Mouse (Mus musculus) heart, postnatal 25 days (tissue): ENCODE results near the gene Acbd3. TPM values are rescaled to one million over a fixed set of nuclear protein-coding genes. Genes with fewer than 3 reads are reported as not detected.

Experiments
- DNase-seq: peaks from one replicate; pipeline ENCODE4 v3.0.0; 2022; ENCODE audit warnings: low spot score
- intact Hi-C: fragments of 180-260 bp; cut with DNase I; formaldehyde crosslinking; loops from one replicate; pipeline ENCODE4 v1.15.1; 2025
- total RNA-seq, 2 experiments: library from RNA; stranded (reverse); gene quantifications; 2 replicates each; pipeline ENCODE4 v1.2.3; 2021

Gene Acbd3
- 10 to 100 TPM; 22.6 to 24.8 TPM for total RNA-seq

- DNase-seq = peak; percentile 84
- intact Hi-C loops = no loop called here
These were observed at the start of gene Acbd3 for GRCm38 (mm10) chr1:180725704-180726179. TSS of gene Acbd3 (plus strand) at chr1:180726043.

GRCm38 (mm10) chr1:180691284-180691683 is 34.6 kb upstream of the Acbd3 start:
- intact Hi-C loops = no loop called here

DNA sequence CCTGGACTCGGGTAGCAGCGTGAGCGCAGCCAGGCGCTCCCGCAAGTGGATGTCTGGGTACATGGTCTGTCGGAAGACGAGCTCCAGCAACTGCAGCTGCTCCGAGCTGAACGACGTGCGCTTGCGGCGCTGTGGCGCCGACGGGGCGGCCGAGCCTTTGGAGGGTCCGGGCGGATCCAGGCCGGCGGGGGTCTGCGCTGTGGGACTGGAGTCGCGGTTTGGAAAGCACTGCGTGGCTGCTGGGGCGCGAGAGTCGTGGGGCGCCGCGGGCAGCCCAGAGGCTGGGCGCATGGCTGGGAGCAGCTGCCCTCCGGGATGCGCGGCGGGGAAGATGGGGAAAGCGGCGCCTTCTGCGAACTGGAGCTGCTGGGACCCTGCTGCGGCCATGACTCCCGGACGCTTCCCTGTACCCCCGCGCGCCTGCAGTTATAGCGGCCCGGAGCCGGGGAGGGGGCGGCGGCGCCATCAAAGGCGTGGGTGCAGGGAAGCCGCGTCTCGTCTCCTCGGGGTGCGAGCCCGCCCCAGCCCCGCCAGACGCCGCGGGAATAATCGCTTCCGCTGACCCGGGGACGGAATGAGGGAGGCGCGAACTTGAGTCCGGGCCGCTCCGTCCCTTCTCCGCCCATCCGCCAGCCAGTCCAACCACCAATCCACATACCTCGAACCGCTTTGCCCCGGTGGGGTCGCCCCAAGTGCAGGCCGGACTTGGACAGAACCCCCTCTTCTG is 29.1 kb upstream of the Acbd3 start, which contains the start of gene Mixl1:
Gene Mixl1 (minus strand): TSS at position 409 of the 727 bp plus-strand sequence.
- no peak for DNase-seq
- intact Hi-C loops = no loop called here

More at GRCm38 (mm10) chr1:180691284-180691683, 34.6 kb upstream of the Acbd3 start:
- no peak for DNase-seq

DNA sequence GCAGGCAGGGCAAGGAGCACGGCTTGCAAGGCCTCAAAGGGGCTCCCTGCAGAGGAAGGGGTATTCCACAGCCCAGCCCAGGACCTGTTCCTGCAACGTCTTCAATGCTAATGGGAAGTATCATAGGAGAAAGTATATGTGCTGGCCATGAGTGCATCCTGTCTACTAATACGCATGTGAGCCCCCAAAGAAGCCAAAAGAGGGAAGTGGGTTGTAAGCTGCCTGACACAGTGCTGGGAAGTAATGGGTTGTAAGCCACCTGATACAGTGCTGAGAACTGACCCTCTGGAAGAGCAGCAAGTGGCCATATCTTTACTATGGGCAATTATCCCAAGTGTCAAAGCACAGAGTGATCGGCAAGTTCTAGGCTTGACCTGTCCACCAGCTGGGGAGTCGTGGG is 27.8 kb upstream of the Acbd3 start:
- DNase-seq = no peak
- intact Hi-C loops = no loop called here

DNA sequence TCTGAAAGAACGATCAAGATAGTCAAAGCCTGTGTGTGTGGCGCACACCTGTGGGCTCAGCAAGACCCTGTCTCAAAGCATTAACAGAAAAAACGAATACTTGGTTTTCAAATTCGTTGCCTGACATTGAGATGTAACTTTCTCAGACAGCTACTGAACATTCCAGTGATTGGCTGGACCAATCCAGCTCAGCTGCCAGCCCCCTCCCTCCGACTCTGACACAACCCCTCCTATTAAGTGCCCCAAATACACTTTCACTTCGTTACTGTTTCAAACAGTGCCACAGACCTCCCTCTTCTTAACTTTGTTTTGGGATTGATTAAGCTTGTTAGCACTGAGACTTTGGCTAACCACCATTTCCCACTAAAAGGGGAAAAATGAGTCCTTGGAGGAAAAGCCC is 22.4 kb upstream of the Acbd3 start:
- intact Hi-C loops = no loop called here
- no peak for DNase-seq

DNA sequence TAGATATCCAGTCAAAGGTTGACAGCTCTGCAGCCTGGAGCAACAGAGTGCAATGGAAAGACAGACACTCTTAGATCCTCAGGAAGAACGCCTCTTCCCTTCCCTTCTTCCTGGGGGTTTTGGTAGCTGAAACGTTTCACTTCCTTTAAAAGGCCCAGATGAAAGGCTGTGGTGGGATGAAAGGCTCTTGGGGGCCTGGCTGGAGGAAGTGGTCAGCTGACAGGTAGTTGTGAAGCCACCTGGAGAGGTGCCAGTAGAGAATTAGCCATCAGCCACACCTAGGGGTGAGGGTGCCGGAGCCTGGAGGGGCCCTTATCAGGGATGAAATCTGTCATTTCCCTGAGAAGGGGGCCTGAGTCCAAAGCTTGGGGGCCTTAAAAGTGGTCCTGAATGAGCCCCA is 18.5 kb upstream of the Acbd3 start:
- DNase-seq = no peak
- intact Hi-C loops = no loop called here

DNA sequence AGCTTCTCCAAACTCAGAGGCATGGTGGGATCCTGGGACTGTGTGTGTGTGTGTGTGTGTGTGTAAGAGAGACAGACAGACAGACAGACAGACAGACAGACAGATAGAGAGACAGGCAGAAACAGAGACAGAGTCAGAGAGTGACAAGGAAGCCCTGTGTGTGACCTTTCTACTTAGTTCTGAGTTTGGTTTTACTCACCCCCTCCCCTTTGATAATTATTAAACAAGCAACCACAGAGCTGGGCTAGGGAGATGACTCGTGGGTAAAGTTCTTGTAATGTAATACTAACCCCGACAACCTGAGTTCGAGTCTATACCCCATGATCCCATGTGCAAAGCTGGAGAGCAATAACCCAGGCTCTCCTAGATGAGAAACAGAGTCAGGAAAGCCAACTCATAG is 18.0 kb upstream of the Acbd3 start:
- intact Hi-C loops = no loop called here
- no peak for DNase-seq

- no peak for DNase-seq
- intact Hi-C loops = no loop called here
These were observed 16.7 kb upstream of the Acbd3 start for GRCm38 (mm10) chr1:180708935-180709776.

DNA sequence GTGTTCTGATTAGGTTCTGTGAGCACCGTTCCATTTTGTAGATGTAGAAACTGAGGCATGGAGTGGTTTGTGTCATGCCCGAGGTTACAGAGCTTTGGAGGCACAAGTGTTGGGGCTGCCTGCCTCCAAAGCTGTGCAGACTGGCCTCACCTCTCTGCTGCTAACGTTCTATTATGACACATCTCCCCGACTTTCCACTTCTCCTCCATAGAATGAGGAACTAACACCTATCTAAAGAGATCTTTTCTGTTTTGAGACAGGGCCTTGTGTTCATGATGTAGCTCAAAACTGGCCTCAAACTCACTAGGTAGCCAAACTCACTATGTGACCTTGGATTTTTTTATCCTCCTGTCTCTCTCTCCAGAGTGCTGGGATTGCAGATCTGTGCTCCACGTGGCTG is 7.1 kb upstream of the Acbd3 start:
- no peak for DNase-seq
- intact Hi-C loops = no loop called here

DNA sequence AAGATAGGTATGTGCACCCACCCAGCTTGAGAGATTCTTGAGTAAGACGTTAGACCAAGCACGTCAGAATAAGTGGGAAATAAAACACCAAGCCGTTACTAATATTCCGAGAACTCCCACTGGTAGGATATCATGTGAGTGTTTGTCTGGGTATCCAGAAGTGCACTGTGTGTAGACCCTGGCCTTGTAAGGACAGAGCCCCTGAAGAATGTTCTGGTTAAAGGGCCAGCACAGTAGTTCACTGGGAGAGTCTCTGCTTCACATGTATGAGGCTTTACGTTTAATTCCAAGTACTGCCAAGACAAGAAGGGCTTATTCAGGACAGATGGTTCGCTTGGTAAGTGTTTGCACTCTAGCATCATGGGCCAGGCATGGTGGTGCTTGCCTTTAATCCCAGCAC is 6.4 kb upstream of the Acbd3 start:
- DNase-seq = no peak
- intact Hi-C loops = no loop called here

DNA sequence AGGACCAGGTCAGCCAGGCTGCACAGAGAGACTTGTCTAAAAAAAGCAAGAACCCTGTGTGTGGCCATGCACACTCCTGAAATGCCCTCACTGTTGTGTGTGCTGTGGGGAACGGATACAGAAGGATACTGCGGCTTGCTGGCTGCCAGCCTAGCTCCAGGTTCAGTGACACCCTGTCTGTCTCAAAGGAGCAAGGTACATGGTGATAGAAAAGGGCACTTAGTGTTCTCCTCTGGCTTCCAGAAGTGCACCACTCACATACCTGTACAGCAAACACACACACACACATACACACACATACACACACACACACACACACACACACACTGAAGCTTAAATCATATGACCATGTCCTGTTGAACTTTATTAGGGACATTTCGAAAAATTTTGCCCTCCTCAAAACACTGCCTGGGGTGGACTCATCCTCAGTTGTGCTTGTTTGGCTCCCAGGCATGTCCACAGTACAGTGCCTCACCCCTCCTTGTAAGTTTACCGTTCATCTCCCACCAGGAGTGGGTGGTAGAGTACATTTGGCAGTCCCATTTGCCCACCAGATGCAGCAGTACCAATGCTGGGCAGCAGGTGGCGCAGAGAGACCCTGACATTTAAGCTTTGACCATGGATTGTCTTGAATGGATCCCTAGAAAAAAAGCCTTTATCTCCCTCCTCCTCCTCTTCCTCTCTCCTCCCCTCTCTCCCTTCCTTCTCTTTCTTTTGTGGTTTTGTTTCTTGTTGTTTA is 5.7 kb upstream of the Acbd3 start:
- intact Hi-C loops = loop anchor here (1.0 to 5.0 kb wide), 3 partner anchors 44 to 142 kb away; no protein-coding TSS in a partner anchor

GRCm38 (mm10) chr1:180722608-180723007 is 3.2 kb upstream of the Acbd3 start:
- DNase-seq = no peak
- intact Hi-C loops = loop anchor here (5.0 kb wide), 1 partner anchor 140 kb away; no protein-coding TSS in a partner anchor

More for the DNA sequence above, 5.7 kb upstream of the Acbd3 start:
- peak; percentile 49 for DNase-seq

DNA sequence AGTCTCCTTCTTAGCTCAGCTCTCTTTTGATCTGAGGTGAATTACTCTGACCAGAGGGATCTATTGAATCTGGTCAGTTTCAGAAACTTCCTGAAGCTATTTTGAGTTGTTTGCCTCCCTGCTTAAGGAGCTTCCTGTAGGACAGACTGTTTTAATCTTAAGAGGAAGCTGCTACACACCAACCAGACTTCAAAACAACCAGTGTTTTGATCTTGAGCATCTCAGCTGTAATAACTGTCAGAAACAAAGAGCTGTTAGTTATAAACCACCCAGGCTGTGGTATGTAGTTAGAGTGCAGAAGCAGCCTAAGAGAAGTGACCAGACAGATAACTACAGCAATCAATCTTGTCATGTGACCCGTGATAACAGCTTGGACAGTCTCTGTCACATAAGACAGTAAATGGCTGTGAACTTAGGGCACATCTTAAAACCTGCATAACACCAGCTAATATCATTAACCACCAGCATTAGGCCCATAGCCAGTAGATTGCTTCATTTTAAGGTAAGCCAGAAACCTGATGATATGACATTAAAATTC is 2.1 kb upstream of the Acbd3 start:
- no peak for DNase-seq
- intact Hi-C loops = loop anchor here (5.0 kb wide), 1 partner anchor 139 kb away; no protein-coding TSS in a partner anchor

DNA sequence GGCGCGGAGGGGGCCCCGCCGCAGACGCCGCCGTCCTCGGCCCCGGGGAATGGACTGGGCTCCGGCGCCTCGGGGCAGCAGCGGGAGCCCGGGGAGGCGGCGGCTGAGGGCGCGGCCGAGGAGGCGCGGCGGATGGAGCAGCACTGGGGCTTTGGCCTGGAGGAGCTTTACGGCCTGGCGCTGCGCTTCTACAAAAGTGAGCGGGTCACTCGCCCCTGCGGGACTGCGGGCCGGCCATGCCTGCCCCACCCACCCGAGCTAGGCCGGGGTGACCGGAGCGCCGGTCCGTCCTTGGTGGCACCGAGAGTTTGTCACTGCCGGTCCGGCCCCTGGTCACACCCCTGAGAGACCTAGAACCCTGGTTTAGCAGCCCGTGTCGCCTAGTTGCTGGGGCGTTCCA is 340 bp downstream of the Acbd3 start:
- intact Hi-C loops = no loop called here
- no peak for DNase-seq

- DNase-seq = no peak
- intact Hi-C loops = no loop called here
These were observed 3.4 kb downstream of the Acbd3 start for GRCm38 (mm10) chr1:180729231-180729630.

- intact Hi-C loops = no loop called here
- DNase-seq = no peak
These were observed 22.0 kb downstream of the Acbd3 start for GRCm38 (mm10) chr1:180747827-180748226.

GRCm38 (mm10) chr1:180752115-180752514 is 26.3 kb downstream of the Acbd3 start:
- intact Hi-C loops = no loop called here

GRCm38 (mm10) chr1:180754376-180754775 is 28.5 kb downstream of the Acbd3 start:
- no peak for DNase-seq
- intact Hi-C loops = no loop called here

More at GRCm38 (mm10) chr1:180752115-180752514, 26.3 kb downstream of the Acbd3 start:
- DNase-seq = no peak

- DNase-seq = no peak
- intact Hi-C loops = no loop called here
These were observed 30.9 kb downstream of the Acbd3 start for GRCm38 (mm10) chr1:180756711-180757110.
